Mouse (Mus musculus) ES-E14 (cell line): ENCODE results near the gene Tipin. TPM values are rescaled to one million over a fixed set of nuclear protein-coding genes. Genes with fewer than 3 reads are reported as not detected.
"Not testable (repeated sequence)": the region's sequence is repeated elsewhere in the genome, so short reads cannot be mapped to it uniquely, and the experiment has no call there.

Experiments
- DNase-seq: peaks from one replicate; pipeline ENCODE4 v3.0.0-alpha.2; 2013; ENCODE audit warnings: low read depth, low spot score
- H3K27ac ChIP-seq: 2 replicates; pipeline ENCODE4 v1.5.1; 2012; ENCODE audit warnings: low read depth, mild to moderate bottlenecking, low read length, moderate library complexity, mixed read lengths; ENCODE audit not compliant: poor library complexity, insufficient read depth, severe bottlenecking
- H3K36me3 ChIP-seq: 2 replicates; pipeline ENCODE4 v1.6.1; 2012; ENCODE audit warnings: mild to moderate bottlenecking, low read length, moderate library complexity, mixed read lengths; ENCODE audit not compliant: control insufficient read depth, poor library complexity, insufficient read depth, severe bottlenecking
- H3K4me1 ChIP-seq, 2 experiments: fragments of 150-350 bp in 1 of 2; sonication (generic) in 1 of 2; 2 replicates each; pipeline ENCODE4 v1.6.1; 2012; ENCODE audit warnings: low read length in 2 of 2, mild to moderate bottlenecking in 1 of 2, mixed read lengths in 1 of 2; ENCODE audit not compliant: control insufficient read depth in 2 of 2, insufficient read depth in 2 of 2, poor library complexity in 1 of 2
- H3K4me3 ChIP-seq, 2 experiments: fragments of 150-350 bp in 1 of 2; sonication (generic) in 1 of 2; 2 replicates each; pipeline ENCODE4 v1.5.1; 2012; ENCODE audit warnings: low read length in 2 of 2, low read depth in 1 of 2, mild to moderate bottlenecking in 1 of 2, mixed read lengths in 1 of 2; ENCODE audit not compliant: insufficient read depth in 1 of 2, poor library complexity in 1 of 2, severe bottlenecking in 1 of 2
- H3K9ac ChIP-seq: 2 replicates; pipeline ENCODE4 v1.6.1; 2012; ENCODE audit warnings: low read depth, mild to moderate bottlenecking, low read length, mixed read lengths; ENCODE audit not compliant: poor library complexity, insufficient read depth, severe bottlenecking
- H3K9me3 ChIP-seq: fragments of 150-350 bp; sonication (generic); 2 replicates; pipeline ENCODE4 v1.6.1; 2012; ENCODE audit warnings: low read depth, mild to moderate bottlenecking, low read length; ENCODE audit not compliant: control insufficient read depth, insufficient read depth
- CHD2 ChIP-seq: IDR thresholded peaks from 2 replicates; pipeline ENCODE4 v1.6.1; 2014; ENCODE audit warnings: mild to moderate bottlenecking, low read depth, low read length, inconsistent platforms
- HCFC1 ChIP-seq: IDR thresholded peaks from 2 replicates; pipeline ENCODE4 v1.6.1; 2012; ENCODE audit warnings: low read length, inconsistent platforms, borderline replicate concordance; ENCODE audit not compliant: insufficient read depth
- MAFK ChIP-seq: IDR thresholded peaks from 2 replicates; pipeline ENCODE4 v1.6.1; 2014; ENCODE audit warnings: mild to moderate bottlenecking, low read depth, low read length, inconsistent platforms; ENCODE audit not compliant: insufficient read depth
- ZC3H11A ChIP-seq: IDR thresholded peaks from 2 replicates; pipeline ENCODE4 v1.6.1; 2012; ENCODE audit warnings: low read depth, mild to moderate bottlenecking, inconsistent platforms, low read length, borderline replicate concordance
- ZNF384 ChIP-seq: IDR thresholded peaks from 2 replicates; pipeline ENCODE4 v1.6.1; 2012; ENCODE audit warnings: low read depth, low read length, inconsistent platforms
- in situ Hi-C, 2 experiments: fragments of 600-800 bp; cut with MboI; formaldehyde crosslinking; loops; one replicate each; pipeline ENCODE4 v1.15.1; 2025; ENCODE audit warnings: low sequenced_read_pairs in 2 of 2, inconsistent platforms in 1 of 2; ENCODE audit not compliant: unreplicated experiment in 2 of 2
- total RNA-seq: library from RNA; depleted of rRNA; stranded (reverse); fragments of 300-350 nt; gene quantifications from 2 replicates; pipeline ENCODE4 v1.2.3, GENCODE M21; 2012

Tipin gene
- total RNA-seq, 1 experiment: 195 TPM

- Histone ChIP-seq H3K27ac (peak overlapping the region; percentile 77), H3K36me3 (peaks cover 3% of the 10 kb centered on the region; the same call in 1 of the 2 replicates), H3K9me3 (no peaks in the 10 kb centered on the region), H3K4me1 (peaks cover 0 to 2% of the 10 kb centered on the region in 2 experiments; a peak in 3 of 4 replicates), H3K9ac (peak overlapping the region; percentile 99), H3K4me3 (peak overlapping the region; percentile 75 to 82)
- TF ChIP-seq ZNF384: no peak
- no peak for TF ChIP-seq MAFK
- no peak for TF ChIP-seq HCFC1
- no peak for TF ChIP-seq CHD2
- no peak for TF ChIP-seq ZC3H11A
- no peak for DNase-seq
- in situ Hi-C loops: no loop called here
Measured at GRCm38 (mm10) chr9:64281781-64282178, 399 bp downstream of the Tipin start.

- Histone ChIP-seq H3K27ac (peak overlapping the region; percentile 43; the same call in 1 of the 2 replicates), H3K9me3 (no peaks in the 10 kb centered on the region), H3K4me3 (peak overlapping the region; percentile 75 to 82), H3K9ac (peak overlapping the region; percentile 99), H3K4me1 (peaks cover 0 to 2% of the 10 kb centered on the region in 2 experiments; a peak in 3 of 4 replicates), H3K36me3 (peaks cover 6% of the 10 kb centered on the region)
- DNase-seq: no peak
- TF ChIP-seq MAFK (no peak), CHD2 (no peak)
- in situ Hi-C loops: no loop called here
Measured at GRCm38 (mm10) chr9:64282404-64282987, 1.1 kb downstream of the Tipin start.

- H3K9me3 ChIP-seq, in situ Hi-C loops, H3K9ac ChIP-seq, H3K4me1 ChIP-seq, H3K4me3 ChIP-seq, DNase-seq, H3K27ac ChIP-seq: not testable (repeated sequence)
- H3K36me3 ChIP-seq: peaks cover 23% of the 10 kb centered on the region
Measured at GRCm38 (mm10) chr9:64303086-64303485, 21.7 kb downstream of the Tipin start.

- H3K9ac ChIP-seq: no peak overlapping the region
- no peak for DNase-seq
- H3K4me1 ChIP-seq: peaks cover 0 to 8% of the 10 kb centered on the region in 2 experiments; a peak in 2 of 4 replicates
- H3K27ac ChIP-seq: no peak overlapping the region
- H3K4me3 ChIP-seq: no peak overlapping the region
- in situ Hi-C loops: no loop called here
- TF ChIP-seq HCFC1: no peak
- TF ChIP-seq MAFK: no peak
- TF ChIP-seq CHD2: no peak
- peak; percentile 76 for TF ChIP-seq ZNF384
- H3K9me3 ChIP-seq: no peaks in the 10 kb centered on the region
- H3K36me3 ChIP-seq: peaks cover 16% of the 10 kb centered on the region
Measured at GRCm38 (mm10) chr9:64306476-64307312, 25.3 kb downstream of the Tipin start.

- no peak overlapping the region for H3K4me3 ChIP-seq
- TF ChIP-seq CHD2: no peak
- no peak for TF ChIP-seq MAFK
- no peak for TF ChIP-seq HCFC1
- no peak for TF ChIP-seq ZC3H11A
- no peaks in the 10 kb centered on the region for H3K36me3 ChIP-seq
- H3K9me3 ChIP-seq: no peaks in the 10 kb centered on the region
- in situ Hi-C loops: no loop called here
- H3K4me1 ChIP-seq: peaks cover 0 to 7% of the 10 kb centered on the region in 2 experiments; a peak in 2 of 4 replicates
- no peak overlapping the region for H3K27ac ChIP-seq
- no peak overlapping the region for H3K9ac ChIP-seq
- no peak for DNase-seq
Measured at GRCm38 (mm10) chr9:64310996-64311785, 29.8 kb downstream of the Tipin start.
